Mouse (Mus musculus) erythroid progenitor cell, adult 5-6 weeks (primary cell): ENCODE measurements around the gene Mansc1. TPM values are rescaled to one million over a fixed set of nuclear protein-coding genes. Genes with fewer than 3 reads are reported as not detected.
A peak's percentile ranks its signal among the peaks of the same experiment; 100 is the strongest.

ENCODE experiments used
- ATAC-seq: replicated peaks from 2 replicates; pipeline ENCODE4 v1.8.0; 2016; ENCODE audit warnings: moderate number of reproducible peaks, mild to moderate bottlenecking, moderate TSS enrichment, inconsistent platforms; ENCODE audit not compliant: poor library complexity, low FRiP score, severe bottlenecking
- total RNA-seq, 2 experiments: library from RNA; stranded (forward) in 1 of 2; stranded (reverse) in 1 of 2; fragments of 150-400 nt in 1 of 2; fragments of 186-747, 209-891 nt in 1 of 2; gene quantifications; 2 replicates each; pipeline versions ENCODE4 v1.2.3 to v1.2.4; 2015 to 2017; ENCODE audit warnings: low replicate concordance in 2 of 2

Gene Mansc1
- total RNA-seq, 2 experiments from 2014 or later: not detected

DNA sequence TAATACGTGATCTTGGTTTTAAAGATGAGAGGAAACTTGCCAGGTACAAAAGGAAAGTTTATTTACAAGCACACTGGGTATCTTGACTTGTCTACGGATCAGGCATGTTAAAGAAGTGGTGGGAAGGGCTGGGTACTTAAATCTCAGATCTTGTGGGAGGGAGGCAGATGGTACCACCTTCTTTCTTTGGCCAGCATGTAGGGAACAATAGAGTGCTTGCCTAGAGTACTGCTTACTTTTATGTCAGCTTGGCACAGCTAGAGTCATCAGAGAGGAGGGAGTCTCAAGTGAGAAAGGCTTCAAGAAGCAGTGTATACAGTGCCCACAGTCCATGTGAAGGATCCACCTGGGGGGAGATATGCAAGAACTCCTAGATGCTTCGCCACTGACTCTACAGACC is 27.1 kb downstream of the Mansc1 start:
- ATAC-seq: no peak

DNA sequence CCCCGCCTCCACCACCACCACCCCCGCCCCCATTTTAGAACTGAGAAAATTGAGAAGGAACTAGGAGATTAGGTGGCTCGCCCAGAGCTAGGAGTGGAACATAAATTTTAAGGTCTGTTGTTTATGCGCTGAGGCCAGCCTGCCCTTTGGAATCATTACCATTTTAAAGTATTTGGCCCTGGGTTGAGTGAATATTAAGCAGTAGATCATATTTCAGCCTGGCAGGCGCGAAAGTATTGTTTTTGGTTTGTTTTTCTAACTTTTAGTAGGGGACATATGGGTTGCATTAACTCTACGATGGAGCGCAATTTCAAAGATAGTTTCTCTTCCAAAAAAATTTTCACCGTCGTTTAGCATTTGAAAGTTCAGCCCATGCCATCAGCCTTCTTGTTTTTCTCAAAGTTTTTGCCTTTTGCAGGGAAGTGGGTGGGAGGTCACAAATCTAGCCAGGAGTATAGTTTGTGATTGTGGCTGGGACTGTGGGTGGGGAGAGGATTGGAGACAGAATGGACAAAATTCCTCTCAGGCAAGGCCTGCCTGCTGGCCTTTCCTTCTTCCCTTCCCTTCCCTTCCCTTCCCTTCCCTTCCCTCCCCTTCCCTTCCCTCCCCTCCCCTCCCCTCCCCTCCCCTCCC is 29.8 kb downstream of the Mansc1 start:
- ATAC-seq: no peak

DNA sequence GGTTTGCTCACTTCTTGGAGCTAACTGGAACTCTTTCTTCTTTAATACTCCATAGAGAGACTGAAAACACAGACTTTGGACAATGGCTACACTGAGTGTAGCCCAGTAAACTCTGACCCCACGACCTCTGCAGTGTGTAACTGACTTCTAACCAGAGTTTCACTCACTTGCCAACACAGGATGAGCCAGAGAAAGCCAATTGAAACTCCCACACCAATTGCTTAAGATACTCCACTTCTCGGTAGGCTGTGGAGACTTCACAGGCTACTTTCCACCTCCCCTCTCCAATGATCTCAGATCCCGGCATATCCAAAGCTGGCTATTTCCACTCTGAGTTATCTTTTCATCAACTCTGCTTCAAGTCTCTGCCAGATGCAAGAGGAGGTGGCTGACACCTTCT is 30.5 kb downstream of the Mansc1 start:
- ATAC-seq: no peak

DNA sequence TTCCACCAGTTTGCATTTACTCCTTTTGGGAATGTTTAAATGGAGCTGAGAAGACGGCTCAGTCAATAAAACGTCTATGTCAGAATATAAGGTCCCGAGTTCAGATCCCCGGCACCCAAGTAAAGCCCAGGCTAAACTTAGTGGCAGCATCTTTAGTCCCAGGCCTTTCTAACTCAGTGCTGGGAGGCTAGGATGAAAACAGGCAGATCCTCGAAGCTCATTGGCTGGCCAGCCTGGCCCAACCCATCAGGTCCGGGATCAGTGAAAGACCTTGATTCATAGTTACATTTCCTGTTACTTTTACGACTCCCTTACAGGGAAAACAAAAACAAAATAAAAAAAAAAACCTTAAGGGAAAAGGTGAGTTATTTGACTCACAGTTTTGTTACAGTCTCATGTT is 31.2 kb downstream of the Mansc1 start:
- no peak for ATAC-seq

DNA sequence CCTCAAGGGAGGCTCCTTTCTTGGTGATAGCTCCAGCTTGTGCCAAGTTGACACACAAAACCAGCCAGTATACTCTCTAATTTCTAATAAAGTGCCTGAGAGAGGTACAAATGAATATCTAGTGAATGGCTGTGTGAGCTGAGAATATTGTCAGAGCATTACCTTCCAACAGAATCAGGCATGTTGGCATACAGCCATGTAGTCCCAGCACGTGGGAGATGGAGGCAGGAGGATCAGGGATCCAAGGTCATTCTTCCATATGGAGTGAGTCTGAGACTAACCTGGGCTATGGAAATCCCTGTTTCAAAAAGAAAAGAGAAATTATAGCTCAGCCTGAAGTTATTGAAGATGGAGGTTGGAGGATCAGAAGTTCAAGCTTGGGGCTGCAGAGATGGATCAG is 33.0 kb downstream of the Mansc1 start:
- no peak for ATAC-seq

DNA sequence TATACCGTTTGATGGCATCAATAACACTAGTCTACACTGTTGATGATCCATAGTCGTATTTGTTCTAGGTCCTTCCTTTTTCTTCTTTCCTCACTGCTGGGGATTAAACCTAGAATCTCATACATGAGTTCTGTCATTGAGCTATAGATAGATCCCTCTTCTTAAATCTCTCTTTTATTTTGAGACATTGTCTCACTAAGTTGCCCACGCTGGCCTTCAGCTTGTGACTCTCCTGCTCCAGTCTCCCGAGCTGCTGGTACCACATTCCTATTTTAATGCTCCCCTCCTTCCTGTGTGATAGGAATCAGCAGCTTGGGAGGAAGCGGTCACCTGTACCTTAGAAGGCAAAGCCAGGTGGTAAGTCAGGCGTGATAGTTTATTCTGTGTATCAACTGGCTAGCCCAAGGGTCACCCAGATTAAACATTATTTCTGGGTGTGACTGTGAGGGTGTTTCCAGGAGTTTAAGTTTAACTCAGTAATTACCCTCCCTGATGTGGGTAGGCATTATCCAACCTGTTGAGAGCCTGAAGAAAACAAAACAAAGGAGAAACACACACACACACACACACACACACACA is 34.5 kb downstream of the Mansc1 start:
- no peak for ATAC-seq

DNA sequence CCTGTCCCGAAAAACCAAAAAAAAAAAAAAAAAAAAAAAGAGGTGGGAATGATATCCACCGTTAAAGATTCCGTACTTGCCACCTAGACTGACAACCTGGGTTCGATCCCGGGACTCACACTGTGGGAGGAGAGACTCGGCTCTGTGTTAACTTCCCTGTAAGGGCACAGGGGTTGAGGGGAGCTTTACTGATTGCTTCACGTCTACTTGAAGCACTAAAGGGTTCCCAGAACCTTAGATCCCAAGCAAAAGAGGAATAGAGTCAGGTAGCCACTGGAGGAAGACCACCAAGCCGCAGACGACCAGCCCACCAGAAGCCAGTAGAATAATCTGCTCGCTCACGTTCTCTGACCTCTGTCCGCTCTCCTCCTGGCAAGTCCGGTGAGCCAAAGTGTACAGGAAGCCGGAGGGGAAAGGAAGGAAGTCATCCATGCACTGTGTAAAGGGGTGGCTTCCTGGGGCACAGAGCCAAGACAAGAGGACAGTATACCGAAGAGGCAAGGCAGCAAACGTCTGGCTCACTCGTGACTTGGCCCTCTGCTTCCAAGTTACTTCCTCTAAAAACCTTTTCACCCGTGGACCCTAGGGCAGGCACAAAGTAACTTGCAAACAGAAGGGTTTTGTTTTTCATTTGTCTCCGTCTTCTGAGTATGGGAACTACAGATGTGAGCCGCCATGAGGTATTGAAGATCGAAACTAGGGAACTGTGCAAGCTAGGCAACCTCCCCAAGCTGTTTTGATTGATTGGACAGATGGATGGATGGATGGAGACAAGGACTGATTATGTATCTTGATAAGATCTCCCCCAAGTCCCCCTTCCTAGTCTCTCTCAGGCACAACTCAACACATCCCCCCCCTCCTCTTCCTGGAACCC is 37.5 kb downstream of the Mansc1 start:
- no peak for ATAC-seq

DNA sequence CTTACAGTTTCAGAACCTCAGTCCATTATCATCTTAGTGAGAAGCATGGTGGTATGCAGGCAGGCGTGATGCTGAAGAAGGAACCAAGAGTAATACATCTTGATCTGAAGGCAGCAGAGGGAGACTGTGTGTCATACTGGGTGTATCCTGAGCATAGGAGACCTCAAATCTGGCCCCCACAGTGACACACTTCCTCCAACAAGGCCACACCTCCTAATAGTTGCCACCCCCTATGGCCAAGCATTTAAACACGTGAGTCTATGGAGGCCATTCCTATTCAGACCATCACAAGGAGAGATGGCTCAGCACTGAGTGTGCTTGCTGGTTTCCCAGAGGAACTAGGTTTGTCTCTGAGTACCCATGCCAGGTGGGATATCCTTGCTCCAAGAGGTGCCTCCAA is 40.7 kb downstream of the Mansc1 start:
- no peak for ATAC-seq

DNA sequence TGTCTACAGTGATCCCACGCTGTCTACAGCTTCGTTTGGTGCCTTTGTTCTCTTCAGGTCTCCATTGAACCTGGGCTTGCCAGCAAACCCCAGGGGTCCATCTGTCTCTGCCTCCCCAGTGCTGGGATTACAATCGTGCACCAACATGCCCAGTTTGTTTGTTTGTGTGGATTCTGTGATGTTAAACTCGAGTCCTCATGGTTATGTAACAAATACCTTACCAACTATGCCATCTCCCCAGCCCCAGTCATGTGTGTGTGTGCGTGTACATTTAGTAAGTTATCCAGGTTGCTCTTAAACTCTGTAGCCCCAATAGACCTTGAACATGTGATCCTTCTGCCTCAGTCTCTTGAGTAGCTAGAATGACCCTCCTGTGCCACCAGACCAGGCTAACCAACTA is 46.0 kb downstream of the Mansc1 start:
- ATAC-seq: no peak

DNA sequence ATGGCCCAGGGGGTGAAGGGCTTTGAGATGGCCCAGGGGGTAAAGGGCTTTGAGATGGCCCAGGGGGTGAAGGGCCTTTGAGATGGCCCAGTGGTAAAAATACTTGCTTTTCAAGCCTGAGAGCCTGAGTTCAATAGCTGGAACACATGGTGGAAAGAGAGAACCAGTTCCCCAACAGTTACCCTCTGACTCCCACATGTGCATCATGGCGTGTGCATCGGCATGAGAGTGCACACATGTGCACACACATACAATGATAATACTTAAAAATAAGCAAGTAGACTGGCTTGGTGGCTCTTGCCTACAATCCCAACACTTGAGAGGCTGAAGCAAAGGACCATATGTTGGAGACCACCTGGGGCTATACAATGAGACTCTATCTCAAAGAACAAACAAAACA is 47.7 kb downstream of the Mansc1 start:
- ATAC-seq: no peak

DNA sequence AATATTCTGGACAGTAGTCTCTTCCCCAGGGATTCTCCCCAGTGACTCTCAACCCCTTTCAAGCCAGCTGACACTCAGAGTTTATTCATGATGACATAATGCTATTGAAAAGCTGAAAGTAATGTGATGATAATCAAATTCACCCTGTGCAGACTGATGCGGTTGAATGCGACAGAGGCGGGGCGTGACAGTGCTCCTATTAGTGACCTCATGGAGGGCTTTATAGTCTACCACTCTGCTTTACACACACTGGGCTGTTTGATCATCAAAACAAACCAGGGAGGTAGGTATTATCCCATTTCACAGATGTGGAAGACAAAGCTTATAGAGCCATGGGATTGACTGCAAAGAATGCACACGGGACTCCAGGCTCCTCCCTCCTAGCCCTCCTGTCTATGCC is 50.2 kb downstream of the Mansc1 start:
- no peak for ATAC-seq

DNA sequence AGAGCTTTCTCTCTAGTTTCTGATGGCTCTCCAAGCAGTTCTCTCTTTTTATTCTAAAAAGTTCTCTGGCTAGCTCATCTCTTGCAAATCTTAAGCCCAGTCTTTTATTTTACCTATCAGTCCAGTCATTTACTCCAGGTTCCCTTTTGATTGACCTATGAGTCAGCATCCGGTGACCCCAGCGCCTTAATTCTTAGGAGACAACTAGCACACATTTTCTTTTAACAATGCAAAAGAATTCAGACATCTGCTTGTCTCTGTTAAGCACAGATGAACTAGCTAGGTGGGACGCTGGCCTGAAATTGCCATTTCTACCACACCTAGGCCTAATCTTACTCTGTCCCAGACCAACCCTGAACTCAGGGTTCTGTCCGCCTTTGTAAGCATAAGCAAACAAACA is 52.8 kb downstream of the Mansc1 start:
- no peak for ATAC-seq

DNA sequence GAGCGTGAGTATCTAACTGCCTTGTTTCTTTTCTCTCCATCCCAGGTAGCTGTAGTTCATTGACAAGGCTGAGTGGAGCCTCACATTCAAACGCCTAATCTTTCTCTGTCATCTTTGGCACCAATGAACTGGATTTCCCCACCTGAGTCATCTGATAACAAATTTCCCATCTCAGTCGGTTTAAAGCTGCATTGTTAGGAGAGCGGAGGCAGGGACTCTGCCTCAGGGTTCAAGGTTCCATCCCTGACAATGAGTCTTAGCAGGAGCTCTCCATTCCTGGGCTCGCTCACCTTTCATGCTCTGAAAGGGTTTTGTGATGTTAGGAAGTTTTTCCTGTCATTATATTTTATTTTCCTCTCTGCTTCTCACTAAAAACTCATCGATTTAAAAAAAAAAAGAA is 54.2 kb downstream of the Mansc1 start:
- ATAC-seq: no peak

DNA sequence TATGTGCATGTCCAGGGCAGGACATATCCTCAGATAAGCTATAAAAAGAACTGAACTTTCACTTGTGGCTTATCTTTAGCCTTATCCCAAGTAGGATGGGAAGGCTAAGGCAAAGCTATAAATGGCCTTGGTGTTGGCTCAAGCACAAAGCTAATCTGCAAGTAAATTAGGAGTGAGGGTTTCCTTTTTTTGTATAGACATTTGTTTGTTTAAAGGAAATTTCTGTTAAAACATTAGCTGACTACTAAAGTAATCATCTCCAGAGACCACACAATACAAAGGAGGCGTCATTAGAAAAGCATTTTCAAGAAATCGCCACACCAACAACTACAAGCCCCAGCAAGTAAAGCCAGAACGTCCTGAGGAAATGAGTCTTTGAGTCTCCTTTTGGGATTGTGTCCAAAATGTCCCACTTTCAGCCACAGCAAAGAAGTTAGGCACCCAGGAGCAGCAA is 57.0 kb downstream of the Mansc1 start:
- ATAC-seq: no peak

DNA sequence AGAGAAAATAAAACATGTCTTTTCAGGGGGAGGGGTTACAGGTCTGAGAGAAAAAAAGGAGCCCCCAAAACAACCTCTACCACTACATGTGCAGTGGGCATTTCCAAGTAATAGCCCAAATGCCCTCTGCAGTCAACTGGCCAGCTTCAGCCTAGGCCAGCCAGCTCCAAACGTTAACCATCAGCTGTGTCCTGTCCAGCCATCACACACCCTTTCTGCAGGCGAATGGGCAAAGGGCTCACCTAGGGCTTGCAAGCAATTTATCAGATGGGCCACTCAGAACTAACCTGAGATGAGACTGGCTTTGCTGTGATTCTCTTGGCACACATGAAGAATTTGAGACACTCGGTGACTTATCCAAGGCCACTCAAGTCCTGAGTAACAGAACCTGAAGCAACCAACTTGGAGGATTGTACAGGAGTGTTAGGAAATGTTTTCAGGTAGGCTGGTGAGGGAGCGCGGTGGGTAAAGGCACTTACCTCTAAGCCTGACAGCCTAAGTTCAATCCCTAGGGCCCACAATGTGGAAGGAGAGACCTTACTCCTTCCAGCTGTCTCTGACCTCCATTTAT is 64.2 kb downstream of the Mansc1 start:
- no peak for ATAC-seq

DNA sequence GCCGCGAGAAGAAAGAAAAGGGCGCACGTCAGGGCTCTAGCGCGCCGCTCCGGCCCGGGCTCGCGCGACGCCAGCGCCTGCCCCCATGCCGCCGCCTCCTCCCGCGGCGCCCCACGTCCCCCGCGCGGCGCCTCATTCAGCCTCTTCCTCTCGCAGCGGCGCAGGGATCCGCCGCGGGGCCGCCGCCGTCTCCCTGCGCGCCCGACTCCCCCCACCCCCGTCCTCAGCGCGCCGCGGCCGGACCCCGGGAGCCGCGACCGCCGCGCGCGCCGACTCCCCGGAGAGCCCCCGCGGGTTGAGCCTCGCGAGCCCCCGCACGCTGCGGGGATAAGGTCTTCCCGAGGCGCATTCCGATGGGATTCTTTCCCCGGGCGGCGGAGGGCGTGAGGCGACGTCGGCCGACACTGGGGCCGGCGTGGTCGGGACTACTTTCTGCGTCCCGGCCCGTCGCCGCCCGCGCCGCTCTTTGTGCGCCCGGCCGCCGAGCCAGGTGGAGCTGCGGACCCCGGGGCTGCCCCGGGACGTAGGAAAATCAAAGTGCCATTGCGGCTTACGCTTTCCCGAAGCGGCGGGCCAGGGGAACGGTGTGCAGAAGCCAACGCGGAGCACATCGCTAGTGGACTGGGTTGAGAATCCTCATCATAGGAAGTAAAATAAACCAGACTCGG is 65.3 kb downstream of the Mansc1 start, which contains the start of gene Lrp6:
Lrp6 (minus strand) TSS at position 148 of the 668 bp plus-strand sequence.
- 0 out of 2 replicates have a peak, but pooled peaks have one; percentile 32 for ATAC-seq

DNA sequence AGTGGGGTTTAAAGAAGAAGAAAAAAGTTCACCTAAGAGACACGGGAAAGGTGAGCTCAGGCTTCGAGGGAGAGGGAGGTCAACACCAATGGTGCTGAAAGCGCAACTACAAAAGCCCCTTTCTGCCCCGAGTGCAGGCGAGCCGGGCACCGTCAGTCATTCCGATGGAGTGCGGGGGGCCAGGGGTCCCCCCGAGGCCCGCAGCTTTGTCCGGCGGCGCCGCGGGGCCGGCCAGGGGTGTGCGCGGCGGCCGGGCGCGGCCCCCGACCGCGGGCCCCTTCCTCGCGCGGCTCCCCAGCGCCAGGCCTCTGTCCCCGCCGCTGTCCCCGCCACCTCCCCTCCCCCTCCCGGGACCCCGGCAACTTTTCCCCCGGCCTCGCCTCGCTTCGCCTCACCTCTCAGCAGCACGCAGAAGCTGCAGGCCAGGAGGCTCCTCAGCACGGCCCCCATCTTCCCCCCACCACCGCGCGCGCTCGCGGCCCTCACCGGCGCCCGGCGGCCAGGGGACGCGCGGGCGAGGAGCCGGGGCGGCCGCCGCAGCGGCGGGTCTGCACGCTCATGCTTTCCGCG is 66.0 kb downstream of the Mansc1 start:
- no peak for ATAC-seq

DNA sequence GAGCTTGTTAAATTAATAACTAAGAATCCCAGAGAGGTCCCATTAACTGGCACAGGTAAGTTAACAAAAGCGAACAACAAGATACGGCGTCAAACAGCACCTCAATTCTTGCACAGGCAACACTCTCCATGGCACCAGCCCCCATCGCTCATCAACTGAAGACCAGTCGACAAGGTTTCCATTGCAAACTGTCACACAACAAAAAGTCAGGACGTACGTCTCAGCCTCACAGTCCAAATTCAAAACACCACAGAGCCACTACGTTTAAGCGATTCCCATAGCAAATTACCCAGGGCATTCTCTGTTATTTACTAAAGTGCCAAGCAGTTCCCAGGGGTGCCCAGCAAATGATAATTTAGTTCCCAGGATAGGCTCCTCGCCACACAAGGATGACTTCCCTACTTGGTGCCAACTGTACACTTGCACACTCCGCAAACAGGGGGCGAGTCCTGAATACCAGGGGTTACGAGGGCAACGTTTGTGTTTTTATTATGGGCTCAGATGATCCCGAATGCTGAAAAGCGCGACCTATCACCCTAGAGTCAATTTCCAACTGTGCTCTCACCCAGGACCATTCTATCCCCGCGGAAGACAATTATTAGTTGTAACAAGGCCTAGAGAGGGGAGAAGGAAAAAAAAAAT is 66.6 kb downstream of the Mansc1 start:
- ATAC-seq: no peak

DNA sequence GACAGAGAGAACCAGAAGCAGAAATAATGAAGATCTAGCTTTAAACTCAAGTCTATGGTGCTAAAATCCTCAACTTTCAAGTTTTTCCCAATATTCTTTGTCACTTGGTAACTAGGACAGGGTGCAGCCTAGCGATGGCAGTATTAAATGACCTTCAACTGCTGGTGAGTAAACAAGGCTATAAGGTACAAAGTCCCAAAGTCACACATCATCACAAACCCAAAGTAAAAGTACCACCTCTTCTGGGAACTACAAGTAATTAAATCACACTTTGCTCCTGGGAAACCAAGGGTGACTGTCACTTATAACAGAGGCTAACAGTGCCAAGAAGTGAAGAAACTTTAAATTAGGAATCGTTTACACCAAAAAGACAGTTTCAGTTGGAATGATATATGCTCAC is 67.7 kb downstream of the Mansc1 start:
- ATAC-seq: no peak
